Mouse (Mus musculus) liver, embryonic 12.5 days (tissue): ENCODE results near the gene Celf6. TPM values are rescaled to one million over a fixed set of nuclear protein-coding genes. Genes with fewer than 3 reads are reported as not detected.

Source experiments
- ATAC-seq: fragments of 200-750 bp; cut with Nextera tagmentation; 2 replicates; pipeline ENCODE4 v1.8.0; 2017; ENCODE audit warnings: moderate number of reproducible peaks, mild to moderate bottlenecking, moderate library complexity
- H3K27ac ChIP-seq: fragments of 300-500 bp; sonication (generic); 2 replicates; pipeline ENCODE4 v1.5.1; 2016; ENCODE audit warnings: mild to moderate bottlenecking
- H3K27me3 ChIP-seq: fragments of 300-500 bp; sonication (generic); replicated peaks from 2 replicates; pipeline ENCODE4 v1.6.1; 2016; ENCODE audit warnings: mild to moderate bottlenecking, moderate library complexity
- H3K36me3 ChIP-seq: fragments of 300-500 bp; sonication (generic); 2 replicates; pipeline ENCODE4 v1.6.1; 2016; ENCODE audit warnings: mild to moderate bottlenecking, moderate library complexity
- H3K4me1 ChIP-seq: fragments of 300-500 bp; sonication (generic); 2 replicates; pipeline ENCODE4 v1.6.1; 2016
- H3K4me2 ChIP-seq: fragments of 300-500 bp; sonication (generic); 2 replicates; pipeline ENCODE4 v1.6.1; 2016; ENCODE audit warnings: mild to moderate bottlenecking, moderate library complexity
- H3K4me3 ChIP-seq: fragments of 300-500 bp; sonication (generic); 2 replicates; pipeline ENCODE4 v1.5.1; 2016; ENCODE audit warnings: mild to moderate bottlenecking, moderate library complexity
- H3K9ac ChIP-seq: fragments of 300-500 bp; sonication (generic); 2 replicates; pipeline ENCODE4 v1.6.1; 2016; ENCODE audit warnings: mild to moderate bottlenecking, moderate library complexity
- H3K9me3 ChIP-seq: fragments of 300-500 bp; sonication (generic); replicated peaks from 2 replicates; pipeline ENCODE4 v1.6.1; 2016; ENCODE audit warnings: mild to moderate bottlenecking, moderate library complexity
- WGBS: fragments of 180-500 bp; shearing (Covaris S2); methylation state at CpG from one replicate; pipeline ENCODE4 v1.1.7; 2016; ENCODE audit not compliant: insufficient replicate concordance; 5-methylcytosine and 5-hydroxymethylcytosine counted together
- polyA plus RNA-seq: library from polyadenylated mRNA; unstranded; fragments of >200 nt; fragmentation: Nextera tagmentation; extraction: Ambion mirVana; gene quantifications from 2 replicates; pipeline ENCODE4 v1.2.1, GENCODE M21; 2016

The Celf6 gene
- polyA plus RNA-seq, 1 experiment from 2014 or later, result 0.11 TPM

DNA sequence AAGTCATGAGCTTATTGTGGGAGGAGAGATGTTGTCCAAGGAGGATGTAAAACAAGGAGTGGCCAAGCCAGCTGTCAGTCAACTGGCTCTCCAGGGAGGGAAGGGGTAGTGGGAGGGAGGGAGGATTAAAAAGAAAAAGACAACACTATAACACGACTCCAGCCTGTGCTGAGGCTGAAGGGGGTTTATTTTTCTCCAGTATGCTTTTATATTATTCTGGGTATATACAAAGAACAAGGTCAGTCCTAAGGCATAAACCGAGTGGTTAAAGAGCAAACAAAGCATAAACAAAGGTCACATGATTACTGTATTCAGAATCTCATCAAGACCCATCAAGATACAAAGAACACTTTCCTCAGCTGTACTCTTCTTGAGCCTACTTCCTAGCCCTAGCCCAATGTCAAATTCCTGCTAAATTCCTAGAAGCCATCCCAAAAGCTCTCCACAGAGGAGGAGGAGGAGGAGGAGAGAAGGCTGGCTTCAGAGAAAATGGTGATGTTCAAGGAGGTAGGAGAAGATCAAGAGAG, 28.7 kb upstream of the Celf6 start:
- ATAC-seq, result no peak

DNA sequence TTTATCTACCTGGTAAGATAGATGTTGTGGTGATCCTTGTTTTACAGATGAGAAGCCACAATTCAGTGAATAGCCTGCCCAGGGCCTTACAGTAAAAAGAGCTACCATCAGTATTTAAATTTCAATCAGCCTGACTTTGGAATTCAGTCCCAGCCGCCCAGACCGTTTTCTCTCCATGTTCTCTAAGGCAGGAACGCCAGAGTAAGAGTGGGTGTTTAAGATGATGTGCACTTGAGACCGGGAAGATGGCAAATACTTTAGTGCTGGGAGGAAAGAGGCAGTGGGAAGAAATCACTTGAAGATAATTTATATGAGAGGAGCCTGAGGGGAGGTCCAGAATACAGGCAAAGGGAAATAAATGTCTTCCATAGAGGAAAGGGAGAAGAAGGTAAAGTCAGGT, 27.6 kb upstream of the Celf6 start:
- H3K27me3 ChIP-seq, result no peaks in the 10 kb centered on the region
- H3K27ac ChIP-seq, result no peak overlapping the region
- H3K9ac ChIP-seq, result no peak overlapping the region
- no peak overlapping the region for H3K4me3 ChIP-seq
- H3K36me3 ChIP-seq, result peaks cover 9% of the 10 kb centered on the region
- H3K9me3 ChIP-seq, result no peaks in the 10 kb centered on the region
- 84% methylated on average over 4 of the region's 4 CpGs for WGBS
- no peaks in the 10 kb centered on the region for H3K4me1 ChIP-seq
- no peak for ATAC-seq
- no peak overlapping the region for H3K4me2 ChIP-seq

More for the DNA sequence above, 28.7 kb upstream of the Celf6 start:
- no peak overlapping the region for H3K27ac ChIP-seq
- no peaks in the 10 kb centered on the region for H3K9me3 ChIP-seq
- no peak overlapping the region for H3K4me2 ChIP-seq
- peaks cover 5% of the 10 kb centered on the region for H3K36me3 ChIP-seq
- 0 out of 2 replicates have a peak, but pooled peaks cover 7% of the 10 kb centered on the region for H3K4me1 ChIP-seq
- no peaks in the 10 kb centered on the region for H3K27me3 ChIP-seq
- H3K4me3 ChIP-seq, result no peak overlapping the region
- 63% methylated on average over 2 of the region's 2 CpGs for WGBS
- no peak overlapping the region for H3K9ac ChIP-seq

DNA sequence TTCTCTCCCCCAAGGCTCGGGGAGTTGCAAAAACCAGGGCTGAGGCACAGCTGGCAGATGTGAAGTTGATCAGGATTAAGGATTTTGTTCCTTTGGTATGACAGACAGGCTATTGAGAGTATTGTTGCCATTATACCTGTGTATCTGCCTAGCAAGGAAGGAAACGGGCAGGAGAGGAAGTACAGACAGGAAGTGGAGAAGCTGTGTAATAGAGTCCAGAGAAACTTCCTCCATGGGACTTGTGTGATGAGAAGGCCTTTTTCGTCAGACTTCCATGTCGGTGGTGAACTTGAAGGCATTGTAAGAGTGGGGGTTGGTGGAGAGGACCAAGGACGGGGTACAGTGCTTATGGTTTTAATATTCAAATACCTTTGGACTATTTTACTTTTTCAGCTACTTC, 26.7 kb upstream of the Celf6 start:
- WGBS, result 49% methylated on average over 5 of the region's 5 CpGs
- Histone ChIP-seq H3K36me3 (peaks cover 9% of the 10 kb centered on the region), H3K4me2 (no peak overlapping the region), H3K27ac (no peak overlapping the region), H3K9me3 (no peaks in the 10 kb centered on the region), H3K4me1 (no peaks in the 10 kb centered on the region), H3K4me3 (no peak overlapping the region), H3K27me3 (no peaks in the 10 kb centered on the region), H3K9ac (no peak overlapping the region)
- ATAC-seq, result no peak

DNA sequence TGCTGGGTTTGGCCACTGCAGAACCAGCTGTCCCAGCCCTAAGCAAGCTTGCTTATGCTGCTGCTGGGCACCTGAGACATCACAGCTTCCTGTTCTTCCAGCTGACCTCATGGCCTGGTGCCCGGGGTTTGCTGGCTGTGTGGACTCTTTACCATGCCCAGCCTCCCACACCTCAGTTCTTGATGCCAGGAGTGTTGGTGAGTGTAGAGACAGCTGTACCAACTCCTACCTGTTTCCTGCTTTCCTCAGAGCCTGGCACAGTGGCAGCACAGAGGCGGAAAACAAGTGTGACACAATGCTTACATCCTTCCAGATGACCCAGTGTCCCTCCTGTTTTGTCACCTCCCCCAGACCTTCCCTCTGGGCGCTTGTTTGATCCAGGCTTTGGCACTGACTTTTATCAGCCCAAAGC, 26.1 kb upstream of the Celf6 start:
- H3K27me3 ChIP-seq, result no peaks in the 10 kb centered on the region
- H3K4me1 ChIP-seq, result no peaks in the 10 kb centered on the region
- H3K36me3 ChIP-seq, result peaks cover 13% of the 10 kb centered on the region
- H3K9me3 ChIP-seq, result no peaks in the 10 kb centered on the region
- H3K4me3 ChIP-seq, result no peak overlapping the region
- no peak overlapping the region for H3K27ac ChIP-seq
- 58% methylated on average over 3 of the region's 3 CpGs for WGBS
- ATAC-seq, result no peak
- H3K4me2 ChIP-seq, result no peak overlapping the region
- H3K9ac ChIP-seq, result no peak overlapping the region

DNA sequence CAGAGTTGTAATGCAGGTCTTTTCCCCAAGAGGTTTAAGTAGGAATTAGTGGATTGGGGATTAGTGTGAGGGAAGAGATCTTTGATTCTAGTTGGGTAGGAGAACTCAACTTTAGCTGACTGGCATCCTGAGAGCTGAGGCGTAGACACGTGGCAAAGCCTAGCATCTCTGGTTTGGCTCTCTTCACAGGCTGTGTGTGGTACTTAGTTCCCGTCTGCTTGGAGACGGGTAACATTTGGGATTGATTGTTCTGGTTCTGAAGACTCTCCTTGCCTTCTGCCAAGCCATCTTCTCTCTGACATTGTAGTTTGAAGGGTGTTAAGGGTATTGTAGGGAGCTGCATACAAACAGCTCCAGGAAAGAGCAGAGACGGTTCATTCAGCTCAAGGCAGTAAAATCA, 25.1 kb upstream of the Celf6 start:
- peaks cover 21% of the 10 kb centered on the region; the same call in 1 of the 2 replicates for H3K36me3 ChIP-seq
- no peaks in the 10 kb centered on the region for H3K9me3 ChIP-seq
- H3K4me1 ChIP-seq, result no peaks in the 10 kb centered on the region
- ATAC-seq, result no peak
- H3K9ac ChIP-seq, result no peak overlapping the region
- no peaks in the 10 kb centered on the region for H3K27me3 ChIP-seq
- no peak overlapping the region for H3K27ac ChIP-seq
- WGBS, result 79% methylated on average over 5 of the region's 5 CpGs
- H3K4me2 ChIP-seq, result no peak overlapping the region
- H3K4me3 ChIP-seq, result no peak overlapping the region

DNA sequence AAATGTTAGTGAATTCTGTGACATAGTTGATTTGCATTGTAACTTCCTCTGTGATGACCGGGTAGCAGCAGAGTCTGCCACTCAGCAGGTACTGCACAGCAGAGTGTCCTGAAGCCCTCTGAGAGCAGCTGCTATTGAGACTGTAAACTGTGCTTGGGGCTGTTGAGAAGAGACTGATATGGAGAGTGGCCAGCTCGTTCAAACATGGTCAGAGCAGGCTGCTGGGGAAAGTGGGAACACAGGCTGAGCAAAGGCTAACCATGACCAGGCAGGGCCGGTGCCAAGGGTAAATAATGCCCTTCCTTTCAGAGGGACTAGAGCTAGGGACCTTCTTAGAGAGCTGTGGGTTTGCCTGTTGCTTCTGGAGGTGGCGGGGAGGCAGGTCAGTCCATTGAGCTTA, 24.0 kb upstream of the Celf6 start:
- Histone ChIP-seq H3K9me3 (no peaks in the 10 kb centered on the region), H3K27ac (no peak overlapping the region), H3K4me2 (no peak overlapping the region), H3K4me1 (no peaks in the 10 kb centered on the region), H3K9ac (no peak overlapping the region), H3K4me3 (no peak overlapping the region), H3K27me3 (no peaks in the 10 kb centered on the region), H3K36me3 (peaks cover 28% of the 10 kb centered on the region)
- ATAC-seq, result no peak
- 62% methylated on average over 4 of the region's 4 CpGs for WGBS

DNA sequence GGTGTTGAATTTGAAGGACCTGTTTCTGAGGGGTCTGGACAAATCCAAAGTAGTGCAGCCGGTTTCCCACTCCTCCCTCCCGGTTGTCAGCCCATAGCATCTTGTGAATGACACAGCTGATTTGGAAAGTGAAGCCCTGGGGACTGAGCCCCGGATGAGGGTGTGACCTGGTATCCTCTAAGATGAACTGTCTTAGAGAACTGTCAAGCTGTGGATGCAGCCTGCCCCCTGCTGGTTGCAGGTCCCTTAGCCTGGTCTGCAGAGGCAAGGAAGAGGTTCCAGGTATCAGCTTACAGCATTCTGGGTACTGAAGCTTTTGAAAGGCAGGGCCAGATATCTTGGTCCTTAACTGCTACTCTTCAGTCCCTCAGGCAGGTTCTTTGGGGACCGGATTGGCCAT, 12.1 kb upstream of the Celf6 start:
- Histone ChIP-seq H3K27me3 (peaks cover 18% of the 10 kb centered on the region), H3K4me3 (no peak overlapping the region), H3K36me3 (peaks cover 46% of the 10 kb centered on the region), H3K9me3 (no peaks in the 10 kb centered on the region), H3K4me1 (no peaks in the 10 kb centered on the region), H3K27ac (no peak overlapping the region), H3K9ac (no peak overlapping the region), H3K4me2 (no peak overlapping the region)
- peak; percentile 65; the same call in 1 of the 2 replicates for ATAC-seq
- 11% methylated on average over 4 of the region's 4 CpGs for WGBS

DNA sequence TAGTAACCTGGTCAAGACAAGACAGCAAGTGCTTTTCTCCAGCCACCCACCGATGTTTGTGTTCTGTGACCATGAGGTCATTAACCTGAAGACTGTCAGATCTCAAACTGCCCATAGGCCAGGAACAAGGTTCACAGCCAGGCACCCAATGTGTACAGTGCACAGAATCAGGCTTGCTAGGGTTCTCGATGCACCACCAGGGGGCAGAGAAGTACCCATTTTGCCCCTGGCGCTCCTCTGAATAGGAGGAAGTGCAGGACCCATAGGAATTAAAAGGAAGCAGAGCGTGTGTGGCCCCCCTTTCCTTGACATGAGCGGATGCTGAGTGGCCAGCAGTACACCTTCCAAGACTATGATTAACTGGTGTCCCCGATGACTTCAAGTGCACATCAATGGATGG, 10.6 kb upstream of the Celf6 start:
- Histone ChIP-seq H3K9ac (no peak overlapping the region), H3K9me3 (no peaks in the 10 kb centered on the region), H3K36me3 (peaks cover 31% of the 10 kb centered on the region), H3K4me3 (no peak overlapping the region), H3K27ac (no peak overlapping the region), H3K4me2 (no peak overlapping the region), H3K27me3 (peaks cover 18% of the 10 kb centered on the region), H3K4me1 (no peaks in the 10 kb centered on the region)
- WGBS, result 19% methylated on average over 6 of the region's 6 CpGs
- peak; percentile 55; the same call in 1 of the 2 replicates for ATAC-seq

DNA sequence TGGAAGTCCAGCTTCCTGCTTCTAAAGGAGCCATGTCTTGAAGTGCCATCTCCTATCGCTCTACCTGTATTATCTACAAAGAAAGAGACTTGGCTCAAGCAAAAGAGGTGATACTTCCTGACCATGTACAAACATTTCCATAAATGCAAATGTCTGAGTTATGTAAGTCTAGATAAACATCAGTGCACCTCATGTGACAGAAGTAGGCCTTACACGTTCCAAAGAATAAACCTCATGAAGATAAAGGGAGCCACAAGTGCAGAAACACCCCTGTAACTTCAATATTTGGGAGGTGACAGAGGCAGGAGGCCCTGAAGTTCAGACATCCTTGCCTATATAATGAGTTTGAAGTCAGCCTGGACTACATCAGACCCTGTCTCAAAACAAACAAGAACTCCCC, 5.9 kb upstream of the Celf6 start:
- 49% methylated on average over 2 of the region's 2 CpGs for WGBS
- H3K4me2 ChIP-seq, result no peak overlapping the region
- H3K27me3 ChIP-seq, result peaks cover 42% of the 10 kb centered on the region
- no peak overlapping the region for H3K27ac ChIP-seq
- ATAC-seq, result no peak
- no peak overlapping the region for H3K9ac ChIP-seq
- no peaks in the 10 kb centered on the region for H3K9me3 ChIP-seq
- H3K4me3 ChIP-seq, result no peak overlapping the region
- H3K4me1 ChIP-seq, result no peaks in the 10 kb centered on the region
- H3K36me3 ChIP-seq, result no peaks in the 10 kb centered on the region

DNA sequence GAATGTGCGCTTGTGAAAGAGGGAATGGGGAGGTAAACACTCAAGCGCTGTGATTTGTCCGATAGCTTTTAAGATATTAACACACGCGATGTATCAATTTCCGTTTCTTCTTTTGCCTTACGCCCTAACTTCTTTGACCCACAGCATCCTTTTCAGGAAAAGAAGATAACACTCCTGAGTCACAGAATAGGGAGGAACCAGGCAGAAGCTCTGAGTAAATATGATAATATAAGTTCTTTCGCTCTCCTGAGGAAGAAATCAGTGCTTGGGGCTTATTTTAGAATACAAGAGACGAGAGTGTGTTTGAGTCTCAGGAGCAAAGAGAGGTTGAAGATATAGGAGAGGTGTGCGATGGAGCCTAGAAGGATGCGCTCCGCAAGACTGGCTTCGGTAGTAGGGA, 316 bp upstream of the Celf6 start:
- Histone ChIP-seq H3K4me2 (peak overlapping the region; percentile 97), H3K36me3 (no peaks in the 10 kb centered on the region), H3K27ac (no peak overlapping the region), H3K9ac (no peak overlapping the region), H3K4me3 (peak overlapping the region; percentile 64), H3K9me3 (no peaks in the 10 kb centered on the region), H3K27me3 (peaks cover 80% of the 10 kb centered on the region), H3K4me1 (peaks cover 18% of the 10 kb centered on the region)
- WGBS, result 17% methylated on average over 13 of the region's 13 CpGs
- ATAC-seq, result no peak

DNA sequence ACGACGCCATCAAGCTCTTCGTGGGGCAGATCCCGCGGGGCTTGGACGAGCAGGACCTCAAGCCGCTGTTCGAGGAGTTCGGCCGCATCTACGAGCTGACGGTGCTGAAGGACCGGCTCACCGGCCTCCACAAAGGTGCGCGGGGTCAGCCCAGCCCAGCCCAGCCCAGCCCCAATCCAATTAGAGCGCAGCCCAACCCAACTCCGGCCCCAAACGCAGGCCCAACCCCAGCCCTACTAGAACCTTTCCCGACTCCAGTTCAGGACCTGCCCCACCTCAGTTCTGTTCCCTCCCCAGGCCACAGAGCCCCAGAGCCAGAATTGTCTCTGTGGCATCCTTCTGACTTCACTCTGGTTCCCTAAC, 769 bp downstream of the Celf6 start:
- no peak for ATAC-seq
- 2% methylated on average over 20 of the region's 20 CpGs for WGBS
- H3K9ac ChIP-seq, result 0 out of 2 replicates have a peak overlapping the region, but pooled peaks have one; percentile 45
- peaks cover 88% of the 10 kb centered on the region for H3K27me3 ChIP-seq
- peak overlapping the region; percentile 64 for H3K4me3 ChIP-seq
- H3K4me2 ChIP-seq, result peak overlapping the region; percentile 97
- H3K9me3 ChIP-seq, result no peaks in the 10 kb centered on the region
- no peak overlapping the region for H3K27ac ChIP-seq
- H3K36me3 ChIP-seq, result no peaks in the 10 kb centered on the region
- H3K4me1 ChIP-seq, result peaks cover 18% of the 10 kb centered on the region

DNA sequence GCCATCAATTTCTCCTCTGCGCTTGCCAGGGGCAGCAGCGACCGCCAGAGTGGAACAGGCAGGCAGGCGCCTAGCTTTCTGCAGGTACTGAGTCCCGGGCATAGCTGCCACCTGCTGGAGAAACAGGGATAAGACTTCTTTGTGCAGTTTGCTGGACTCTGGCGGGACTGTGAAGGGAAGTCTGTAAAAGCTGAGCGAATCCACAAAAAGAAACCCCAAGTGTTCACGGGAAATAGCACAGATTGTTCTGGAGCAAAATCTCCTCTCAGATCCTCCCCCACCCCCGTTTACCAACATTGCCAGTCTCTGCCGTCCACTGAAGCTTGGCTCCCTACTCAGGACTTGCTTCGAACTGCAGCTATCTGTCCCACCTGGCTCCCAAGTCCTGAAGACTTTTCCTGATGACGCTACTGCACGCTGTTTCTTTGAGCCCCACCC, 7.2 kb downstream of the Celf6 start:
- Histone ChIP-seq H3K27ac (no peak overlapping the region), H3K4me1 (no peaks in the 10 kb centered on the region), H3K4me2 (peak overlapping the region; percentile 27), H3K27me3 (peaks cover 95% of the 10 kb centered on the region), H3K36me3 (no peaks in the 10 kb centered on the region), H3K9me3 (no peaks in the 10 kb centered on the region), H3K9ac (no peak overlapping the region), H3K4me3 (no peak overlapping the region)
- ATAC-seq, result no peak
- 8% methylated on average over 13 of the region's 13 CpGs for WGBS

DNA sequence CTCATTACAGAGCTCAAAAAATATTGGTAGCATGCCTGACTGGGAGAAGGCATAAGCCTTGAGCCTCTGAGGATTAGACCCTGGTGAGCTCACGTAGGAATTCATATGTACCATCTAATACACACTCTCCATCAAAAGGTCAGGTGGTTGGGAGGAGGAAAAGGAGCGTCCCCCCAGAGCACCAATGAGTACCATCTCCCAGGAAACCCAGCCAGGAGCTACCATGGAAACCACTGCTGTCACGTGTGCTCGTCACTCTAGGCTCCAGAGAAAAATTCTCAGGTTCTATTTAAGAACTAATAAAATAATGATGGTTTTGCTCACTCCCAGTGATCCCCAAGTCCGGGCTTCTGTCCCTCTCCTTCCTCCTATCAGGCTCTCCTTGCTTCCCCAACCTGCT, 10.5 kb downstream of the Celf6 start:
- 52% methylated on average over 5 of the region's 5 CpGs for WGBS

More for the DNA sequence above, 10.5 kb downstream of the Celf6 start:
- H3K27ac ChIP-seq, result no peak overlapping the region
- H3K4me1 ChIP-seq, result no peaks in the 10 kb centered on the region
- no peak overlapping the region for H3K4me2 ChIP-seq
- no peak overlapping the region for H3K4me3 ChIP-seq
- H3K9me3 ChIP-seq, result no peaks in the 10 kb centered on the region
- H3K36me3 ChIP-seq, result no peaks in the 10 kb centered on the region
- no peak for ATAC-seq
- no peak overlapping the region for H3K9ac ChIP-seq
- H3K27me3 ChIP-seq, result peaks cover 94% of the 10 kb centered on the region
